Mouse (Mus musculus) embryonic fibroblast, embryonic 13.5 days (primary cell): ENCODE results near the gene Mab21l3.

Experiments used
- CTCF ChIP-seq: IDR thresholded peaks from 2 replicates; pipeline ENCODE4 v1.5.1; 2011; ENCODE audit warnings: mild to moderate bottlenecking, control low read depth, low read length, moderate library complexity, borderline replicate concordance; ENCODE audit not compliant: insufficient read depth
- POLR2A ChIP-seq: IDR thresholded peaks from 2 replicates; pipeline ENCODE4 v1.6.1; 2011; ENCODE audit warnings: low read depth, mild to moderate bottlenecking, control low read depth, low read length, moderate library complexity

DNA sequence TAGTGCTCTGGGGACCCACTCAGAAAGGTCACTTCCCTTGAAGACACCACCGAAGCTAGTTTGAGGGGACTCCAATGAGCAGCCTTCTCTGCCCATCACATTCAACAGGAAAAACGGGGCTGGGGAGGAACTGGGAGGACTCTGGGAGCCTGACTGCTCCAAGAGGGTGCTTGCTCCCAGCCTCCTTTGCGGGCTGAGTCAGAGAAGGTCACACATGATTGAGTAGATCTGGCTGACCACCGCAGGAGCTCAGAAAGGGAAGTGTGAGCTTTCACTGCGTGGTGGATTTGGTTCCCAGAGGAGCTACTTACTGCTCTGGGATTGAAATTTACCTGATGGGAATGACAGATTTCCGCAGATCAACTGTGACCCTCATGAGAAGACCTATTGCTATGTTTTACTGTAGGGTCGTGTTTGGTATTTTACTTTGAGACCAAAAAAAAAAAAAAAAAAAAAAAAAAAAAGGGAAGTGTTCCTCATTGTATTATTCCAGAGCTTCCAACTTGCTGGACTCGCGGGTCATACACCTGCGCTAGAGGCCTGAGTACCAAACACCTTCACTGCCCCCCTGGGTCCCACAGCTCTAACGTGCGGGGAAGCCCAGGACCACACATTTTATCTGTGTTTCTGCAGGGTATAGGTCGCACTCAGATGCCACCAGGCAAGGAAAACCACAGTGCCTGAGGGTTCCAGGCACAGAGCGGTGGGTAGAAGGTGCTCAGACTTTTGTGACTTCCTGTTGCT, 48.7 kb downstream of the Mab21l3 start:
- TF ChIP-seq POLR2A (no peak), CTCF (no peak)
